Mouse (Mus musculus) cerebellum, adult 2 months (tissue): Measurements from ENCODE around the gene Gm3435.

Experiments used
- CTCF ChIP-seq: fragments of 200-500 bp; IDR thresholded peaks from 2 replicates; pipeline ENCODE4 v1.5.1; 2011; ENCODE audit warnings: low read depth, mild to moderate bottlenecking, control low read depth, low read length, moderate library complexity, borderline replicate concordance; ENCODE audit not compliant: insufficient read depth
- POLR2A ChIP-seq: fragments of 200-500 bp; IDR thresholded peaks from 2 replicates; pipeline ENCODE4 v1.6.1; 2011; ENCODE audit warnings: low read length, control low read depth, borderline replicate concordance; ENCODE audit not compliant: insufficient read depth

GRCm38 (mm10) chr17:14960520-14960919 is 49.5 kb upstream of the Gm3435 start:
- TF ChIP-seq CTCF (no peak), POLR2A (no peak)
